Mouse (Mus musculus) bone marrow, adult 2 months (tissue): ENCODE data around the gene Lrrc10. TPM values are rescaled to one million over a fixed set of nuclear protein-coding genes. Genes with fewer than 3 reads are reported as not detected.

Experiments used
- H3K27ac ChIP-seq: fragments of 200-500 bp; 2 replicates; pipeline ENCODE4 v1.5.1; 2012; ENCODE audit warnings: low read depth, mild to moderate bottlenecking, control low read depth, inconsistent platforms, low read length; ENCODE audit not compliant: control insufficient read depth, poor library complexity, insufficient read depth
- H3K4me1 ChIP-seq: fragments of 200-500 bp; 2 replicates; pipeline ENCODE4 v1.6.1; 2011; ENCODE audit warnings: low read length; ENCODE audit not compliant: control insufficient read depth, insufficient read depth
- H3K4me3 ChIP-seq: fragments of 200-500 bp; replicated peaks from 2 replicates; pipeline ENCODE3; 2011; ENCODE audit warnings: mild to moderate bottlenecking, low read depth, low read length, control low read depth; ENCODE audit not compliant: control insufficient read depth
- CTCF ChIP-seq: fragments of 200-500 bp; IDR thresholded peaks from 2 replicates; pipeline ENCODE4 v1.5.1; 2011; ENCODE audit warnings: low read length, control low read depth; ENCODE audit not compliant: control insufficient read depth, insufficient read depth
- POLR2A ChIP-seq: fragments of 200-500 bp; IDR thresholded peaks from 2 replicates; pipeline ENCODE4 v1.6.1; 2011; ENCODE audit warnings: low read depth, mild to moderate bottlenecking, control low read depth, low read length, borderline replicate concordance; ENCODE audit not compliant: control insufficient read depth
- WGBS: fragments of 180-500 bp; shearing (Covaris S2); methylation state at CpG from one replicate; pipeline ENCODE4 v1.1.7; 2018; 5-methylcytosine and 5-hydroxymethylcytosine counted together
- polyA plus RNA-seq: library from polyadenylated mRNA; stranded (reverse); fragments of >200 nt; gene quantifications from 2 replicates; pipeline ENCODE4 v1.2.4, GENCODE M21; 2011; ENCODE audit warnings: low replicate concordance; ENCODE audit not compliant: missing spikeins, insufficient read depth, insufficient read length

The Lrrc10 gene
- polyA plus RNA-seq, 1 experiment: not detected

- Histone ChIP-seq H3K27ac (peak overlapping the region; percentile 83), H3K4me3 (peak overlapping the region; percentile 97), H3K4me1 (no peaks in the 10 kb centered on the region; the same call in 1 of the 2 replicates)
- TF ChIP-seq POLR2A (no peak), CTCF (no peak)
- 1% methylated on average over 15 of the region's 15 CpGs for WGBS
These were observed 17.7 kb downstream of the Lrrc10 start for GRCm38 (mm10) chr10:117062894-117063253.

GRCm38 (mm10) chr10:117063254-117064021, 18.3 kb downstream of the Lrrc10 start, which contains the start of gene Cct2:
Gene Cct2, minus strand, starts transcription at chr10:117063814.
- no peaks in the 10 kb centered on the region; the same call in 1 of the 2 replicates for H3K4me1 ChIP-seq
- under 1% methylated on average over 68 of the region's 68 CpGs for WGBS
- peak within 1 kb of the TSS; percentile 83 for H3K27ac ChIP-seq
- H3K4me3 ChIP-seq: peak within 1 kb of the TSS; percentile 97
- peak; percentile 57; the same call in 1 of the 2 replicates for TF ChIP-seq POLR2A
- no peak for TF ChIP-seq CTCF

- TF ChIP-seq CTCF: no peak
- TF ChIP-seq POLR2A: no peak
- WGBS: 5% methylated on average over 7 of the region's 7 CpGs
- peak overlapping the region; percentile 60 for H3K4me3 ChIP-seq
- no peaks in the 10 kb centered on the region; the same call in 1 of the 2 replicates for H3K4me1 ChIP-seq
- no peak overlapping the region for H3K27ac ChIP-seq
These were observed 18.9 kb downstream of the Lrrc10 start for GRCm38 (mm10) chr10:117064076-117064475.

GRCm38 (mm10) chr10:117069109-117069508, 24.0 kb downstream of the Lrrc10 start:
- Histone ChIP-seq H3K4me1 (no peaks in the 10 kb centered on the region; the same call in none of the 2 replicates), H3K27ac (no peak overlapping the region), H3K4me3 (no peak overlapping the region)
- TF ChIP-seq POLR2A (no peak), CTCF (no peak)
- 94% methylated on average over 3 of the region's 3 CpGs for WGBS

GRCm38 (mm10) chr10:117072191-117072888, 27.2 kb downstream of the Lrrc10 start:
- Histone ChIP-seq H3K27ac (peak overlapping the region; percentile 59), H3K4me3 (peak overlapping the region; percentile 5), H3K4me1 (no peaks in the 10 kb centered on the region; the same call in none of the 2 replicates)
- WGBS: 55% methylated on average over 18 of the region's 18 CpGs
- TF ChIP-seq CTCF (no peak), POLR2A (no peak)

- Histone ChIP-seq H3K27ac (no peak overlapping the region), H3K4me1 (no peaks in the 10 kb centered on the region; the same call in none of the 2 replicates), H3K4me3 (no peak overlapping the region)
- WGBS: 79% methylated on average over 7 of the region's 7 CpGs
- TF ChIP-seq POLR2A (no peak), CTCF (no peak)
These were observed 28.0 kb downstream of the Lrrc10 start for GRCm38 (mm10) chr10:117073176-117073575.

- TF ChIP-seq POLR2A: no peak
- peak; percentile 81 for TF ChIP-seq CTCF
- WGBS: 60% methylated on average over 6 of the region's 6 CpGs
- H3K4me3 ChIP-seq: no peak overlapping the region
- no peaks in the 10 kb centered on the region; the same call in none of the 2 replicates for H3K4me1 ChIP-seq
- H3K27ac ChIP-seq: 0 out of 2 replicates have a peak overlapping the region, but pooled peaks have one; percentile 8
These were observed 33.1 kb downstream of the Lrrc10 start for GRCm38 (mm10) chr10:117078284-117078683.

GRCm38 (mm10) chr10:117081326-117081725, 36.2 kb downstream of the Lrrc10 start:
- H3K4me3 ChIP-seq: no peak overlapping the region
- TF ChIP-seq POLR2A: no peak
- TF ChIP-seq CTCF: no peak
- 85% methylated on average over 4 of the region's 4 CpGs for WGBS
- no peaks in the 10 kb centered on the region; the same call in 1 of the 2 replicates for H3K4me1 ChIP-seq
- H3K27ac ChIP-seq: no peak overlapping the region
